Mouse (Mus musculus) ES-Bruce4 (cell line): ENCODE measurements around the gene Eef1akmt3. TPM values are rescaled to one million over a fixed set of nuclear protein-coding genes. Genes with fewer than 3 reads are reported as not detected.

ENCODE experiments used
- H3K27ac ChIP-seq: 2 replicates; pipeline ENCODE4 v1.5.1; 2012; ENCODE audit warnings: low read length, inconsistent platforms; ENCODE audit not compliant: insufficient read depth
- H3K27me3 ChIP-seq: 2 replicates; pipeline ENCODE4 v1.6.1; 2012; ENCODE audit warnings: mild to moderate bottlenecking, low read length, inconsistent platforms; ENCODE audit not compliant: control insufficient read depth, poor library complexity, insufficient read depth, severe bottlenecking
- H3K36me3 ChIP-seq: 2 replicates; pipeline ENCODE4 v1.6.1; 2012; ENCODE audit warnings: inconsistent platforms, mild to moderate bottlenecking, low read length, moderate library complexity; ENCODE audit not compliant: control insufficient read depth, poor library complexity, insufficient read depth, severe bottlenecking
- H3K4me1 ChIP-seq: one replicate; pipeline ENCODE4 v1.8.1; 2011; ENCODE audit warnings: low read length; ENCODE audit not compliant: control insufficient read depth, insufficient read depth
- H3K4me3 ChIP-seq: 2 replicates; pipeline ENCODE4 v1.5.1; 2011; ENCODE audit warnings: low read depth, mild to moderate bottlenecking, low read length
- H3K9ac ChIP-seq: 2 replicates; pipeline ENCODE4 v1.6.1; 2012; ENCODE audit warnings: low read depth, mild to moderate bottlenecking, inconsistent platforms; ENCODE audit not compliant: poor library complexity, severe bottlenecking
- H3K9me3 ChIP-seq: replicated peaks from 2 replicates; pipeline ENCODE4 v1.6.1; 2012; ENCODE audit warnings: mild to moderate bottlenecking, low read length, inconsistent platforms; ENCODE audit not compliant: control insufficient read depth, poor library complexity, insufficient read depth, severe bottlenecking
- CTCF ChIP-seq: IDR thresholded peaks from one replicate; pipeline ENCODE4 v1.8.1; 2011; ENCODE audit warnings: low read depth, low read length
- EP300 ChIP-seq: IDR thresholded peaks from 2 replicates; pipeline ENCODE4 v1.6.1; 2011; ENCODE audit warnings: low read depth, low read length; ENCODE audit not compliant: insufficient read depth
- POLR2A ChIP-seq: IDR thresholded peaks from one replicate; pipeline ENCODE4 v1.8.1; 2011; ENCODE audit warnings: low read length; ENCODE audit not compliant: insufficient read depth
- polyA plus RNA-seq: library from polyadenylated mRNA; stranded (reverse); fragments of >200 nt; gene quantifications from 2 replicates; pipeline ENCODE4 v1.2.4, GENCODE M21; 2011; ENCODE audit warnings: low read depth; ENCODE audit not compliant: missing spikeins, insufficient read depth, insufficient read length

The Eef1akmt3 gene
- polyA plus RNA-seq, 1 experiment = 0.51 TPM

GRCm38 (mm10) chr10:127061085-127061484, 19.8 kb upstream of the Eef1akmt3 start:
- no peak for TF ChIP-seq CTCF
- no peak for TF ChIP-seq EP300
- no peak for TF ChIP-seq POLR2A
- Histone ChIP-seq H3K27me3 (no peaks in the 10 kb centered on the region), H3K27ac (no peak overlapping the region), H3K9ac (0 out of 2 replicates have a peak overlapping the region, but pooled peaks have one; percentile 9), H3K4me1 (peaks cover 2% of the 10 kb centered on the region), H3K9me3 (no peaks in the 10 kb centered on the region), H3K36me3 (peaks cover 19% of the 10 kb centered on the region), H3K4me3 (no peak overlapping the region)

DNA sequence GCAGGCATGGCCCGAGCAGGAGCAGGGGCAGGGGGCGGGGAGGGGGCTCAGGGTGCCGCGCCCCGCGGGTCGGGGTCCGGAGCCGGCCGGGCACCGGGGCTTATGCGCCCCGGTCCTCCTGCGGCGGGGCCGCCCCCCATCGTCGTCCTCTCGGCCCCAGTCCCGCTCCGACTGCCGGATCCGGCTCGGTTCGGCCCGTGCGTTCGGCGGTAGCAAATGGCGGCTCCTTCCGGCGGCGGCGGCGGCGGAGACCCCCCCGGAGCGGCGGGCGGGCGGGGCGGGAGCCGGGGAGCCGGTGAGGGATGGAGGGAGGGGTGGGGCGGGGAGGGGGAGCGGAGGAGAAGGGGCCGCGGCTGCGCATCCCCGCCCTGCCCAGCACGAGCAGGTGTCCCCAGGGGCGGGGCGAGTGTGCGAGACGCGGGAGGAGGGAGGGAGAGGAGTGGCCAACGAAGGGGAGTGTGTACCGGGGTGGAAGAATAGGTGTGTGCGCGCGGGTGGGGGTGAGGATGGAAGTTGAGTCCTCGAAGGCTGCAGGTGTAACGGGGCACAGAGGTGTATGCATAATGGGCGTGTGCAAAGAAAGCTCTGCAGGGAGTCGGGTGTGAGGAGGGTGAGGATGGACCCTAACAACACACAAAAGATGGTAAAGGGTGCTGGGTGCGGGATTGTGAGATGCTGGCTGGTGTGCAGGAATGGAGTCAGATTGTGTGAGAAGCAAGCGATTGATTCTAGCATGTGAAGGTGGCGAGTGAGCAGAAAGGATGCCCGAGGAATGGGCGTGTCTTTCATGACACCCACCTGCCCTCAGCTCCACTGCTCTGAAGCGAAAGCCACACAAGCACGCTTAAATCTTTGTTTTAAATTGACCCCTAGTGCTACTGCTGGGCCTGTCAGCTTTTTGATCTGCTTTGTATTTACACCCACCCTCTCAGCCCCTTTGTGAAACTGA, 18.9 kb upstream of the Eef1akmt3 start, which contains the start of gene March9:
Gene March9, minus strand, starts transcription at position 217 of the 949 bp plus-strand sequence.
- Histone ChIP-seq H3K4me3 (peak within 1 kb of the TSS; percentile 64), H3K36me3 (peaks cover 12% of the 10 kb centered on the region), H3K4me1 (peaks cover 2% of the 10 kb centered on the region), H3K9me3 (no peaks in the 10 kb centered on the region), H3K27me3 (no peaks in the 10 kb centered on the region), H3K27ac (0 out of 2 replicates have a peak within 1 kb of the TSS, but pooled peaks have one; percentile 3), H3K9ac (peak within 1 kb of the TSS; percentile 90)
- TF ChIP-seq EP300 (0 out of 2 replicates have a peak, but pooled peaks have one; percentile 6), POLR2A (no peak)

DNA sequence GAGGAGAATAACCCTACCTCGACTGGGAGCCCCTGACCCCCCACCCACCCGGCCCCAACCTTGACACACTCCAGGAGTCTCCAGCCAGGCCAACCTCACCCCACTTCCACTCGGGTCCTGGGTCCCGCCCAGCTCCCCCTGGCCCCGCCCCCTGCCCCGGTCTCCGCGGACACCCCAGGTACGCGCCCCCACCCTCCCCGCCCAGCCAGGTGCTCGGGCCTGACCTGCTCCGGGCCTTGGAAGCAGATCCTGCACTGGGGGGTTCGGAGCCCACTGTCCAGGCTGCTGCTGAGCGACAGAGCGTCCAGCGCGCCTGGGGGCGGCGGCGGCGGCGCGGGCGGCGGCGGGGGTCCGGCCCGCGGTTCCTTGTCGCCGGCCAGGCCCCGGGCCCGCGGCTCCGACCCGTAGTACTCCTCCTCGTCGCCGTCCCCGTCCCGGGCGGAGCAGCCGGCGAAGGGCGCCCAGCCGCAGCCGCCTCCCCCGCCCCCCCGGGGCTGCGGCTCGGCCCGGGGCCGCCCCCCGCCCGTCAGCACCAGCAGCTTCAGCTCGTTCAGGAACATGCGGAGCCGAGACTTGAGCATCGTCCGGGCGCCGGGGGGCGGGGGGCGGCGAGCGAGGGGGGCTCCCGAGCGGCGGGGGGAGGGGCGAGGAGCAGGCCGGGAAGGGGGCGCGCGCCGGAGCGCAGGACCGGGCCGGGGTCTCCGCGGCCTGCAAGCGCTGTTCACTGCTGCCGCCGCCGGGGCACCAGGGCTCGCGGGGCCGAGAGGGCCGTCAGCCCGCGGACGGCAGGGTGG, 18.1 kb upstream of the Eef1akmt3 start:
- H3K27ac ChIP-seq = no peak overlapping the region
- peaks cover 5% of the 10 kb centered on the region for H3K36me3 ChIP-seq
- H3K4me3 ChIP-seq = peak overlapping the region; percentile 63
- no peak for TF ChIP-seq CTCF
- TF ChIP-seq EP300 = no peak
- no peak for TF ChIP-seq POLR2A
- H3K9me3 ChIP-seq = no peaks in the 10 kb centered on the region
- no peaks in the 10 kb centered on the region for H3K4me1 ChIP-seq
- H3K27me3 ChIP-seq = no peaks in the 10 kb centered on the region
- peak overlapping the region; percentile 90 for H3K9ac ChIP-seq

DNA sequence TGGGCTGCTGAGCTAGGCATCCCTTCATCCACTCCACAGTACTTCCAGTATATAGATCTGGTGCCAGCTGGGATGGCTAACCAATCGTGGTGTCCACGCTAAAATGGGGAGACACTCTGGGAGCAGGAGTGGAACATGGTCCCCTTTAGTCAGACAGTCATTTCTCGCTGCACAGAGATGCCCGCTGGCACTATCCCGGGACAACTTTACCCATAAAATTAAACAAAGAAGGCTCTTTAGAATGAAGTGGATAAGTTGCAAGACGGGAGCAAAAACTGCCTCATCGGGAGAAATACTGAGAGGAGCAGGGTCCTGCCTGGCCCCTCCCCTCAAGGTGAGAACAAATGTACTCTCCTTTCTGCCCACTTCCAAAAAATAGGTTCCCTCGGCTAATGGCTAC, 17.4 kb upstream of the Eef1akmt3 start:
- no peaks in the 10 kb centered on the region for H3K9me3 ChIP-seq
- H3K27ac ChIP-seq = no peak overlapping the region
- H3K36me3 ChIP-seq = peaks cover 5% of the 10 kb centered on the region
- H3K4me1 ChIP-seq = no peaks in the 10 kb centered on the region
- peak overlapping the region; percentile 90 for H3K9ac ChIP-seq
- H3K27me3 ChIP-seq = no peaks in the 10 kb centered on the region
- peak overlapping the region; percentile 48 for H3K4me3 ChIP-seq
- TF ChIP-seq POLR2A (no peak), CTCF (no peak), EP300 (no peak)

DNA sequence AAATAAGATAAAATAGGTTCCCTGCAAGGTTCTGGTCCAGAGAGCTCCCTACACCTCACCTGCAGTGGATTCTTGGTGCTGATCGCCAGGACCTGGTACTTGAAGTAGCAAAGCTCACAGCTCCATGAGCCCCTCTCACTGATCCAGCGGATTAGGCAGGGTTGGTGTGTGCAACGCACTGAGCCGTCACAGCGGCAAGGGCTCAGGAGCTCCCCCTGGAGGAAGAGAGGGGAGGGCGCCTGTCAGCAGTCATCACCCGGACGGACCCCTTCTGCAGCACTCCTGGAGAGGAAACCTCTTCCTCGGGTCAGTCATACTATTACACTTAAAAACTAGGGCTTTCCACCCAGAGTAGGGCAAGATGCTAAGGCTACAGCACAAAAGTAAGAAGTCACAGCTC, 16.8 kb upstream of the Eef1akmt3 start:
- Histone ChIP-seq H3K36me3 (peaks cover 5% of the 10 kb centered on the region), H3K27ac (no peak overlapping the region), H3K27me3 (no peaks in the 10 kb centered on the region), H3K9ac (no peak overlapping the region), H3K4me1 (no peaks in the 10 kb centered on the region), H3K4me3 (no peak overlapping the region), H3K9me3 (no peaks in the 10 kb centered on the region)
- TF ChIP-seq EP300 = no peak
- peak; percentile 97 for TF ChIP-seq CTCF
- no peak for TF ChIP-seq POLR2A
